Mouse (Mus musculus) C2C12 (cell line): ENCODE results near the gene Myh2.
A peak's percentile ranks its signal among the peaks of the same experiment; 100 is the strongest.

Source experiments
- CEBPB ChIP-seq: IDR thresholded peaks from one replicate; pipeline ENCODE4 v1.6.1; 2011; ENCODE audit warnings: low read depth, mild to moderate bottlenecking, control low read depth, moderate library complexity
- CTCF ChIP-seq: IDR thresholded peaks from one replicate; pipeline ENCODE4 v1.5.1; 2011; ENCODE audit not compliant: control insufficient read depth, insufficient read depth, insufficient read length
- FOSL1 ChIP-seq: IDR thresholded peaks from one replicate; pipeline ENCODE4 v1.8.0; 2011; ENCODE audit warnings: mild to moderate bottlenecking, low read length; ENCODE audit not compliant: poor library complexity, insufficient read depth, severe bottlenecking
- MAX ChIP-seq: IDR thresholded peaks from one replicate; pipeline ENCODE4 v1.6.1; 2011; ENCODE audit warnings: mild to moderate bottlenecking, control low read depth
- MYOD1 ChIP-seq: IDR thresholded peaks from one replicate; pipeline ENCODE4 v1.6.1; 2011; ENCODE audit warnings: low read depth; ENCODE audit not compliant: control insufficient read depth, insufficient read length
- MYOG ChIP-seq: IDR thresholded peaks from one replicate; pipeline ENCODE4 v1.6.1; 2011; ENCODE audit not compliant: control insufficient read depth, insufficient read length; ENCODE audit errors: extremely low read depth
- USF1 ChIP-seq: IDR thresholded peaks from one replicate; pipeline ENCODE4 v1.6.1; 2011; ENCODE audit warnings: low read depth, mild to moderate bottlenecking, control low read depth, moderate library complexity

- TF ChIP-seq MAX (no peak), CTCF (no peak), USF1 (no peak), FOSL1 (no peak), MYOG (no peak), CEBPB (no peak), MYOD1 (peak; percentile 95)
Measured at GRCm38 (mm10) chr11:67144559-67145265, 26.1 kb upstream of the Myh2 start.
